In genomic region chr2:119014989-119015388, GRCm38 (mm10) we compare ENCODE assay signal across 8 mouse cellular contexts. TPM values are rescaled to one million over a fixed set of nuclear protein-coding genes. Genes with fewer than 3 reads are reported as not detected.
DNase-seq lines count a peak whose midpoint lies in the region; ATAC-seq and TF ChIP-seq lines count a peak whose summit lies in the region.
"Had no signal": no experiment of that assay in that cellular context is flagged by ENCODE, and none has a peak within 500 bp of the region (broad histone marks: within the 10 kb centered on the region; RNA-seq: fewer than 3 reads in every experiment).

No protein-coding gene starts in this region.

- in situ Hi-C loops in CH12.LX (cut with MboI; ENCODE audit: low pct_ligation_motif_present, low pct_unique_long_range_greater_than_20kb, low sequenced_read_pairs), result no loop called here

- no peaks in the 10 kb centered on the region for H3K79me2 ChIP-seq in CH12.LX (replicated peaks; ENCODE audit: control insufficient read depth, extremely low read depth, insufficient read depth, poor library complexity, severe bottlenecking)

- H3K9me3 ChIP-seq in liver, embryonic 14.5 days (ENCODE audit: control insufficient read depth, low read length), result no peaks in the 10 kb centered on the region
- H3K9me3 ChIP-seq in CH12.LX (replicated peaks; ENCODE audit: low read length), result peaks cover 4% of the 10 kb centered on the region
- H3K9me3 ChIP-seq in midbrain, embryonic 11.5 days (ENCODE audit: control insufficient read depth, low read length), result no peaks in the 10 kb centered on the region

- TF ChIP-seq EP300 in liver, embryonic 14.5 days (IDR thresholded peaks at IDR 0.05; ENCODE audit: low read depth), result no peak
- no peak; the same call in 1 of the 2 replicates for TF ChIP-seq EP300 in CH12.LX (IDR thresholded peaks at IDR 0.05; ENCODE audit: low read length)

- no peak for ATAC-seq in liver, embryonic 14.5 days (ENCODE audit: insufficient read depth)
- peak; percentile 52; the same call in 1 of the 2 replicates for ATAC-seq in erythroid progenitor cell, adult 5-6 weeks (replicated peaks; ENCODE audit: low FRiP score, poor library complexity, severe bottlenecking)
- ATAC-seq in midbrain, embryonic 11.5 days (ENCODE audit: low FRiP score), result no peak

- DNase-seq in liver, embryonic 14.5 days (ENCODE audit: low read depth in 3 of 3, low spot score in 3 of 3), result no peak
- DNase-seq in liver (no peak), CH12.LX (ENCODE audit: extremely low read depth) (peak; percentile 70)
- no peak for DNase-seq in midbrain, embryonic 11.5 days (ENCODE audit: low spot score, missing footprints)
- no peak for DNase-seq in gastrocnemius, postnatal 36 days

- H3K9ac ChIP-seq in liver, embryonic 14.5 days (replicated peaks), result no peak overlapping the region
- no peak overlapping the region for H3K9ac ChIP-seq in CH12.LX (ENCODE audit: insufficient read depth, low read depth)
- no peak overlapping the region for H3K9ac ChIP-seq in midbrain, embryonic 11.5 days (ENCODE audit: low read length)

- no peak overlapping the region for H3K4me3 ChIP-seq in liver, embryonic 14.5 days (ENCODE audit: insufficient read depth in 1 of 2, low read depth in 2 of 2, low read length in 2 of 2)
- peak overlapping the region in 2 of 3 experiments; percentile 13 to 33 for H3K4me3 ChIP-seq in CH12.LX (replicated peaks in 1 of 3; ENCODE audit: low read depth in 2 of 3, low read length in 2 of 3, poor library complexity in 1 of 3)
- H3K4me3 ChIP-seq in small intestine, adult 2 months (ENCODE audit: low read depth, low read length), result no peak overlapping the region
- no peak overlapping the region for H3K4me3 ChIP-seq in midbrain, embryonic 11.5 days (ENCODE audit: low read depth, low read length)
- H3K4me3 ChIP-seq: embryonic facial prominence, embryonic 10.5 days had no signal

- peaks cover 0 to 8% of the 10 kb centered on the region in 2 experiments; a peak in 2 of 4 replicates for H3K4me1 ChIP-seq in liver, embryonic 14.5 days (replicated peaks; ENCODE audit: control insufficient read depth in 2 of 2, insufficient read depth in 2 of 2, low read length in 1 of 2)
- H3K4me1 ChIP-seq in CH12.LX (ENCODE audit: control insufficient read depth in 1 of 2, insufficient read depth in 2 of 2), result peaks cover 5 to 26% of the 10 kb centered on the region in 2 experiments; a peak in 3 of 4 replicates
- H3K4me1 ChIP-seq in small intestine, adult 2 months (ENCODE audit: control insufficient read depth, insufficient read depth, insufficient read length, low read length), result peaks cover 9% of the 10 kb centered on the region; the same call in 1 of the 2 replicates
- H3K4me1 ChIP-seq in midbrain, embryonic 11.5 days (ENCODE audit: control insufficient read depth, insufficient read depth, low read length), result 0 out of 2 replicates have a peak, but pooled peaks cover 3% of the 10 kb centered on the region

- no peak overlapping the region for H3K27ac ChIP-seq in liver, embryonic 14.5 days
- peak overlapping the region; percentile 78 for H3K27ac ChIP-seq in CH12.LX (ENCODE audit: insufficient read depth, low read depth)
- H3K27ac ChIP-seq in small intestine, adult 2 months (ENCODE audit: insufficient read depth, low read depth, low read length), result peak overlapping the region; percentile 67
- no peak overlapping the region for H3K27ac ChIP-seq in midbrain, embryonic 11.5 days (ENCODE audit: low read depth, low read length)
- H3K27ac ChIP-seq: embryonic facial prominence, embryonic 10.5 days had no signal

- peak; percentile 42 for TF ChIP-seq CTCF in liver, embryonic 14.5 days (IDR thresholded peaks at IDR 0.05; ENCODE audit: low read depth)
- peak in 1 of 2 experiments; percentile 39; a peak in 2 of 4 replicates for TF ChIP-seq CTCF in CH12.LX (conservative IDR thresholded peaks at IDR 0.05 in 1 of 2, IDR thresholded peaks at IDR 0.05 in 1 of 2; ENCODE audit: low read depth in 2 of 2, low read length in 2 of 2)
- peak; percentile 10; the same call in 1 of the 2 replicates for TF ChIP-seq CTCF in small intestine, adult 2 months (IDR thresholded peaks at IDR 0.05; ENCODE audit: extremely low read depth, insufficient read length, insufficient replicate concordance, low read depth, low read length)

- TF ChIP-seq RAD21 in CH12.LX (IDR thresholded peaks at IDR 0.05; ENCODE audit: low read depth, low read length), result no peak; the same call in 1 of the 2 replicates

- intact Hi-C loops in gastrocnemius, postnatal 36 days (cut with DNase I), result no loop called here

- dilution Hi-C loops in CH12.LX (cut with MboI; ENCODE audit: extremely low pct_ligation_motif_present, extremely low pct_unique_long_range_greater_than_20kb, low sequenced_read_pairs), result no loop called here

- TF ChIP-seq POLR2A in CH12.LX (IDR thresholded peaks at IDR 0.05; ENCODE audit: low read depth, low read length), result no peak
- no peak for TF ChIP-seq POLR2A in small intestine, adult 2 months (IDR thresholded peaks at IDR 0.05; ENCODE audit: low read depth, low read length)

- 41% methylated on average over 7 of the region's 7 CpGs for WGBS in liver, embryonic 14.5 days (ENCODE audit: insufficient replicate concordance)
- WGBS in small intestine, adult 2 months, result 22% methylated on average over 7 of the region's 7 CpGs
- 83% methylated on average over 7 of the region's 7 CpGs for WGBS in midbrain, embryonic 11.5 days

- peaks cover 12% of the 10 kb centered on the region for H3K36me3 ChIP-seq in liver, embryonic 14.5 days (replicated peaks; ENCODE audit: control insufficient read depth, insufficient read depth, low read depth)
- peaks cover 16 to 24% of the 10 kb centered on the region in 2 experiments for H3K36me3 ChIP-seq in CH12.LX (replicated peaks in 1 of 2; ENCODE audit: control insufficient read depth in 1 of 2, insufficient read depth in 1 of 2, low read length in 1 of 2)
- H3K36me3 ChIP-seq in small intestine, adult 2 months (ENCODE audit: control insufficient read depth, insufficient read depth, low read length), result peaks cover 21% of the 10 kb centered on the region
- H3K36me3 ChIP-seq in midbrain, embryonic 11.5 days (ENCODE audit: control insufficient read depth, insufficient read depth, low read length), result peaks cover 4% of the 10 kb centered on the region; the same call in 1 of the 2 replicates

- H3K4me2 ChIP-seq in liver, embryonic 14.5 days (ENCODE audit: low read depth), result no peak overlapping the region
- H3K4me2 ChIP-seq in CH12.LX (ENCODE audit: insufficient read depth, low read depth, poor library complexity, severe bottlenecking), result peak overlapping the region; percentile 78
- H3K4me2 ChIP-seq in midbrain, embryonic 11.5 days, result no peak overlapping the region

- no peaks in the 10 kb centered on the region for H3K27me3 ChIP-seq in liver, embryonic 14.5 days (ENCODE audit: control insufficient read depth, insufficient read depth, low read length)
- no peaks in the 10 kb centered on the region for H3K27me3 ChIP-seq in CH12.LX (replicated peaks)
- H3K27me3 ChIP-seq in small intestine, adult 2 months (ENCODE audit: control insufficient read depth, insufficient read depth, low read length), result no peaks in the 10 kb centered on the region
- no peaks in the 10 kb centered on the region for H3K27me3 ChIP-seq in midbrain, embryonic 11.5 days (ENCODE audit: control insufficient read depth, insufficient read depth, low read length)

TF ChIP-seq in CH12.LX, 34 proteins besides CTCF, POLR2A, EP300 and RAD21 (continues in another document):
- TF ChIP-seq ZMIZ1 (IDR thresholded peaks at IDR 0.05; ENCODE audit: low read depth, low read length), result no peak
- TF ChIP-seq ZNF384 (IDR thresholded peaks at IDR 0.05; ENCODE audit: low read depth, low read length), result no peak
- TF ChIP-seq USF1 (IDR thresholded peaks at IDR 0.05; ENCODE audit: low read depth, low read length), result no peak
- no peak for TF ChIP-seq POLR2AphosphoS2 (IDR thresholded peaks at IDR 0.05; ENCODE audit: low read depth, low read length)
- no peak for TF ChIP-seq MAZ (IDR thresholded peaks at IDR 0.05; ENCODE audit: low read depth, low read length)
- no peak for TF ChIP-seq CHD1 (IDR thresholded peaks at IDR 0.05; ENCODE audit: low read depth, low read length)

RNA-seq across cellular contexts. Expression of gene Ccdc32, which starts 14.2 kb away (rescaled TPM):
- polyA plus RNA-seq in liver, embryonic 14.5 days (2012; rRNA removed), result 5.4 and 6.9 TPM in 2 replicates
- polyA plus RNA-seq in liver, embryonic 14.5 days (2014; fragmentation: Nextera tagmentation; extraction: Ambion mirVana), result 12.6 and 12.9 TPM in 2 replicates
- 11.7 and 13.9 TPM in 2 replicates for total RNA-seq in CH12.LX (2012; rRNA removed)
- total RNA-seq in CH12.LX (2014; rRNA removed), result 17.6 and 18.3 TPM in 2 replicates
- polyA plus RNA-seq in CH12.LX (2012; ENCODE audit: insufficient read length, low read depth), result 11.5 and 11.8 TPM in 2 replicates
- 4.6 and 7.2 TPM in 2 replicates for total RNA-seq in erythroid progenitor cell, adult 5-6 weeks (2015; ENCODE audit: low replicate concordance)
- 10.1 and 12.9 TPM in 2 replicates for total RNA-seq in erythroid progenitor cell, adult 5-6 weeks (2017; ENCODE audit: low replicate concordance)
- polyA plus RNA-seq in small intestine, adult 2 months (2012; rRNA removed), result 3.9 and 10.0 TPM in 2 replicates
- 25.0 and 25.6 TPM in 2 replicates for polyA plus RNA-seq in midbrain, embryonic 11.5 days (2014; fragmentation: Nextera tagmentation; extraction: Ambion mirVana)
- 1 to 10 TPM; 3.3 to 4.6 TPM for total RNA-seq in gastrocnemius, postnatal 36 days (2021)

RNA-seq across cellular contexts. Expression of gene Rpusd2, which starts 19.6 kb away (rescaled TPM):
- polyA plus RNA-seq in liver, embryonic 14.5 days (2012; rRNA removed), result 3.6 and 4.0 TPM in 2 replicates
- polyA plus RNA-seq in liver, embryonic 14.5 days (2014; fragmentation: Nextera tagmentation; extraction: Ambion mirVana), result 2.3 and 3.0 TPM in 2 replicates
- 14.7 and 14.8 TPM in 2 replicates for total RNA-seq in CH12.LX (2012; rRNA removed)
- total RNA-seq in CH12.LX (2014; rRNA removed), result 9.3 and 10.7 TPM in 2 replicates
- polyA plus RNA-seq in CH12.LX (2012; ENCODE audit: insufficient read length, low read depth), result 12.3 and 13.7 TPM in 2 replicates
- total RNA-seq in erythroid progenitor cell, adult 5-6 weeks (2015; ENCODE audit: low replicate concordance), result 2.1 and 2.5 TPM in 2 replicates
- total RNA-seq in erythroid progenitor cell, adult 5-6 weeks (2017; ENCODE audit: low replicate concordance), result 0.61 and 0.90 TPM in 2 replicates
- 1.1 and 1.9 TPM in 2 replicates for polyA plus RNA-seq in small intestine, adult 2 months (2012; rRNA removed)
- polyA plus RNA-seq in midbrain, embryonic 11.5 days (2014; fragmentation: Nextera tagmentation; extraction: Ambion mirVana), result 7.4 and 7.9 TPM in 2 replicates
- total RNA-seq in gastrocnemius, postnatal 36 days (2021), result 1 to 10 TPM; 2.7 to 2.8 TPM

RNA-seq across cellular contexts. Expression of gene Knl1, which starts 31.9 kb away (rescaled TPM):
- 3.4 and 6.2 TPM in 2 replicates for polyA plus RNA-seq in liver, embryonic 14.5 days (2012; rRNA removed)
- 45.5 and 49.7 TPM in 2 replicates for polyA plus RNA-seq in liver, embryonic 14.5 days (2014; fragmentation: Nextera tagmentation; extraction: Ambion mirVana)
- total RNA-seq in CH12.LX (2012; rRNA removed) (19.9 and 23.3 TPM in 2 replicates), CH12.LX (2014; rRNA removed) (23.8 and 29.6 TPM in 2 replicates)
- 13.7 and 16.2 TPM in 2 replicates for polyA plus RNA-seq in CH12.LX (2012; ENCODE audit: insufficient read length, low read depth)
- 282 and 376 TPM in 2 replicates for total RNA-seq in erythroid progenitor cell, adult 5-6 weeks (2015; ENCODE audit: low replicate concordance)
- 418 and 469 TPM in 2 replicates for total RNA-seq in erythroid progenitor cell, adult 5-6 weeks (2017; ENCODE audit: low replicate concordance)
- polyA plus RNA-seq in small intestine, adult 2 months (2012; rRNA removed), result 0.11 and 0.15 TPM in 2 replicates
- 45.5 and 46.4 TPM in 2 replicates for polyA plus RNA-seq in midbrain, embryonic 11.5 days (2014; fragmentation: Nextera tagmentation; extraction: Ambion mirVana)
- under 1 TPM; 0.44 to 0.79 TPM for total RNA-seq in gastrocnemius, postnatal 36 days (2021)

Comparison
In these comparisons a context has a peak if more than half of its experiments do, and no peak if none do; other contexts are left out.
1. H3K27ac ChIP-seq: peak in CH12.LX (single experiment) and small intestine, adult 2 months (single experiment); none in liver, embryonic 14.5 days (single experiment) and midbrain, embryonic 11.5 days (single experiment).
2. H3K4me3 ChIP-seq: peak in CH12.LX (2 of 3); none in liver, embryonic 14.5 days (0 of 2), small intestine, adult 2 months (single experiment) and midbrain, embryonic 11.5 days (single experiment).